Mouse (Mus musculus) neural tube, embryonic 15.5 days (tissue): Measurements from ENCODE around the gene Dync1li1. TPM values are rescaled to one million over a fixed set of nuclear protein-coding genes. Genes with fewer than 3 reads are reported as not detected.
A peak's percentile ranks its signal among the peaks of the same experiment; 100 is the strongest.
"Not testable (repeated sequence)": the region's sequence is repeated elsewhere in the genome, so short reads cannot be mapped to it uniquely, and the experiment has no call there.

ENCODE experiments used
- ATAC-seq: fragments of 200-750 bp; cut with Nextera tagmentation; 2 replicates; pipeline ENCODE4 v1.8.0; 2017; ENCODE audit warnings: mild to moderate bottlenecking, moderate TSS enrichment, moderate library complexity; ENCODE audit not compliant: low FRiP score
- H3K27ac ChIP-seq: fragments of 300-500 bp; sonication (generic); replicated peaks from 2 replicates; pipeline ENCODE4 v1.5.1; 2015; ENCODE audit warnings: mild to moderate bottlenecking, inconsistent platforms
- H3K27me3 ChIP-seq: fragments of 300-500 bp; sonication (generic); replicated peaks from 2 replicates; pipeline ENCODE4 v1.6.1; 2015; ENCODE audit warnings: inconsistent platforms
- H3K36me3 ChIP-seq: fragments of 300-500 bp; sonication (generic); 2 replicates; pipeline ENCODE4 v1.6.1; 2015; ENCODE audit warnings: inconsistent platforms
- H3K4me1 ChIP-seq: fragments of 300-500 bp; sonication (generic); 2 replicates; pipeline ENCODE4 v1.6.1; 2015; ENCODE audit warnings: inconsistent platforms
- H3K4me2 ChIP-seq: fragments of 300-500 bp; sonication (generic); 2 replicates; pipeline ENCODE4 v1.6.1; 2015; ENCODE audit warnings: inconsistent platforms, mild to moderate bottlenecking, moderate library complexity
- H3K4me3 ChIP-seq: fragments of 300-500 bp; sonication (generic); replicated peaks from 2 replicates; pipeline ENCODE4 v1.5.1; 2015; ENCODE audit warnings: mild to moderate bottlenecking, inconsistent platforms
- H3K9ac ChIP-seq: fragments of 300-500 bp; sonication (generic); replicated peaks from 2 replicates; pipeline ENCODE4 v1.6.1; 2015; ENCODE audit warnings: mild to moderate bottlenecking, inconsistent platforms
- H3K9me3 ChIP-seq: fragments of 300-500 bp; sonication (generic); replicated peaks from 2 replicates; pipeline ENCODE4 v1.6.1; 2016; ENCODE audit warnings: inconsistent platforms
- WGBS: fragments of 180-500 bp; shearing (Covaris S2); methylation state at CpG from one replicate; pipeline ENCODE4 v1.1.7; 2015; ENCODE audit warnings: mixed read lengths; 5-methylcytosine and 5-hydroxymethylcytosine counted together
- polyA plus RNA-seq: library from polyadenylated mRNA; unstranded; fragments of >200 nt; fragmentation: Nextera tagmentation; extraction: Ambion mirVana; gene quantifications from 2 replicates; pipeline ENCODE4 v1.2.1, GENCODE M21; 2015

The Dync1li1 gene
- 124 and 140 TPM in 2 replicates for polyA plus RNA-seq

GRCm38 (mm10) chr9:114688252-114688952, at the start of gene Dync1li1:
Gene Dync1li1 (plus strand): TSS chr9:114688790.
- Histone ChIP-seq H3K36me3 (peaks cover 11% of the 10 kb centered on the region), H3K4me2 (peak within 1 kb of the TSS; percentile 71), H3K9me3 (no peaks in the 10 kb centered on the region), H3K27ac (peak within 1 kb of the TSS; percentile 98), H3K9ac (peak within 1 kb of the TSS; percentile 96), H3K4me1 (peaks cover 28% of the 10 kb centered on the region), H3K27me3 (no peaks in the 10 kb centered on the region), H3K4me3 (peak within 1 kb of the TSS; percentile 84)
- peak; percentile 95 for ATAC-seq
- WGBS, result under 1% methylated on average over 56 of the region's 57 CpGs

- Histone ChIP-seq H3K4me3 (peak overlapping the region; percentile 100), H3K27me3 (peaks cover 21% of the 10 kb centered on the region), H3K36me3 (no peaks in the 10 kb centered on the region; the same call in 1 of the 2 replicates), H3K9ac (peak overlapping the region; percentile 68), H3K4me2 (peak overlapping the region; percentile 94), H3K27ac (peak overlapping the region; percentile 89), H3K4me1 (peaks cover 32% of the 10 kb centered on the region), H3K9me3 (no peaks in the 10 kb centered on the region)
- WGBS, result 14% methylated on average over 18 of the region's 18 CpGs
- ATAC-seq, result peak; percentile 4; the same call in 1 of the 2 replicates
These were observed 49.3 kb upstream of the Dync1li1 start for GRCm38 (mm10) chr9:114639186-114639748.

- WGBS, result 4% methylated on average over 51 of the region's 51 CpGs
- H3K4me3 ChIP-seq, result peak within 1 kb of the TSS; percentile 100
- peaks cover 27% of the 10 kb centered on the region for H3K27me3 ChIP-seq
- peak within 1 kb of the TSS; percentile 89 for H3K27ac ChIP-seq
- peak within 1 kb of the TSS; percentile 94 for H3K4me2 ChIP-seq
- ATAC-seq, result peak; percentile 97
- no peaks in the 10 kb centered on the region for H3K9me3 ChIP-seq
- no peaks in the 10 kb centered on the region; the same call in 1 of the 2 replicates for H3K36me3 ChIP-seq
- H3K4me1 ChIP-seq, result peaks cover 32% of the 10 kb centered on the region
- H3K9ac ChIP-seq, result peak within 1 kb of the TSS; percentile 68
These were observed 48.5 kb upstream of the Dync1li1 start, which contains the start of gene Cnot10 for GRCm38 (mm10) chr9:114639839-114640646. Gene Cnot10 (minus strand): TSS chr9:114640184.

GRCm38 (mm10) chr9:114646556-114647505, 41.8 kb upstream of the Dync1li1 start:
- no peaks in the 10 kb centered on the region for H3K36me3 ChIP-seq
- H3K9ac ChIP-seq, result no peak overlapping the region
- 92% methylated on average over 12 of the region's 12 CpGs for WGBS
- H3K4me1 ChIP-seq, result no peaks in the 10 kb centered on the region
- no peak overlapping the region for H3K27ac ChIP-seq
- H3K27me3 ChIP-seq, result peaks cover 32% of the 10 kb centered on the region
- no peaks in the 10 kb centered on the region for H3K9me3 ChIP-seq
- no peak for ATAC-seq
- no peak overlapping the region for H3K4me3 ChIP-seq
- no peak overlapping the region for H3K4me2 ChIP-seq

- Histone ChIP-seq H3K9me3 (no peaks in the 10 kb centered on the region), H3K4me1 (no peaks in the 10 kb centered on the region), H3K27me3 (peaks cover 29% of the 10 kb centered on the region), H3K36me3 (no peaks in the 10 kb centered on the region), H3K4me3 (no peak overlapping the region), H3K27ac (no peak overlapping the region), H3K9ac (no peak overlapping the region), H3K4me2 (no peak overlapping the region)
- no peak for ATAC-seq
- 82% methylated on average over 28 of the region's 28 CpGs for WGBS
These were observed 40.8 kb upstream of the Dync1li1 start for GRCm38 (mm10) chr9:114647506-114648432.

- not testable (repeated sequence) for ATAC-seq
These were observed 40.1 kb upstream of the Dync1li1 start for GRCm38 (mm10) chr9:114648472-114648871.

GRCm38 (mm10) chr9:114649371-114649770, 39.2 kb upstream of the Dync1li1 start:
- Histone ChIP-seq H3K9ac (no peak overlapping the region), H3K4me3 (no peak overlapping the region), H3K4me2 (no peak overlapping the region), H3K36me3 (no peaks in the 10 kb centered on the region), H3K27me3 (peaks cover 13% of the 10 kb centered on the region), H3K4me1 (no peaks in the 10 kb centered on the region), H3K9me3 (no peaks in the 10 kb centered on the region), H3K27ac (no peak overlapping the region)
- no peak for ATAC-seq
- 85% methylated on average over 5 of the region's 5 CpGs for WGBS

More at GRCm38 (mm10) chr9:114648472-114648871, 40.1 kb upstream of the Dync1li1 start:
- H3K4me3 ChIP-seq, H3K36me3 ChIP-seq, H3K9ac ChIP-seq, H3K27ac ChIP-seq, H3K4me1 ChIP-seq, H3K9me3 ChIP-seq, H3K4me2 ChIP-seq: not testable (repeated sequence)
- peaks cover 22% of the 10 kb centered on the region for H3K27me3 ChIP-seq
- WGBS, result 47% methylated on average over 9 of the region's 9 CpGs

GRCm38 (mm10) chr9:114650938-114651634, 37.5 kb upstream of the Dync1li1 start:
- Histone ChIP-seq H3K4me2 (no peak overlapping the region), H3K36me3 (no peaks in the 10 kb centered on the region), H3K27ac (no peak overlapping the region), H3K4me1 (no peaks in the 10 kb centered on the region), H3K9me3 (no peaks in the 10 kb centered on the region), H3K4me3 (no peak overlapping the region), H3K9ac (no peak overlapping the region), H3K27me3 (0 out of 2 replicates have a peak, but pooled peaks cover 8% of the 10 kb centered on the region)
- 56% methylated on average over 21 of the region's 21 CpGs for WGBS
- ATAC-seq, result no peak

- Histone ChIP-seq H3K9me3 (no peaks in the 10 kb centered on the region), H3K4me3 (no peak overlapping the region), H3K9ac (no peak overlapping the region), H3K4me2 (no peak overlapping the region), H3K27ac (no peak overlapping the region), H3K27me3 (0 out of 2 replicates have a peak, but pooled peaks cover 3% of the 10 kb centered on the region), H3K36me3 (no peaks in the 10 kb centered on the region), H3K4me1 (no peaks in the 10 kb centered on the region)
- ATAC-seq, result no peak
- WGBS, result 94% methylated on average over 4 of the region's 4 CpGs
These were observed 33.2 kb upstream of the Dync1li1 start for GRCm38 (mm10) chr9:114655356-114655755.
